Mouse (Mus musculus) liver, embryonic 11.5 days (tissue): Measurements from ENCODE around the gene Tma7. TPM values are rescaled to one million over a fixed set of nuclear protein-coding genes. Genes with fewer than 3 reads are reported as not detected.

Source experiments
- ATAC-seq: fragments of 200-750 bp; cut with Nextera tagmentation; replicated peaks from 2 replicates; pipeline ENCODE4 v1.8.0; 2017; ENCODE audit warnings: moderate number of reproducible peaks, mild to moderate bottlenecking, moderate TSS enrichment, moderate library complexity; ENCODE audit not compliant: low FRiP score
- DNase-seq: peaks from one replicate; pipeline ENCODE4 v3.0.0-alpha.2; 2017; ENCODE audit warnings: low spot score
- H3K27ac ChIP-seq: fragments of 300-500 bp; sonication (generic); 2 replicates; pipeline ENCODE4 v1.5.1; 2014; ENCODE audit warnings: mild to moderate bottlenecking, low read depth, low read length, control low read depth
- H3K27me3 ChIP-seq: fragments of 300-500 bp; sonication (generic); replicated peaks from 2 replicates; pipeline ENCODE4 v1.6.1; 2014; ENCODE audit warnings: low read length, mixed read lengths; ENCODE audit not compliant: control insufficient read depth, insufficient read depth
- H3K36me3 ChIP-seq: fragments of 300-500 bp; sonication (generic); 2 replicates; pipeline ENCODE4 v1.6.1; 2014; ENCODE audit warnings: mild to moderate bottlenecking, low read length, moderate library complexity, mixed read lengths; ENCODE audit not compliant: control insufficient read depth, insufficient read depth
- H3K4me1 ChIP-seq: fragments of 300-500 bp; sonication (generic); replicated peaks from 2 replicates; pipeline ENCODE4 v1.6.1; 2014; ENCODE audit warnings: low read length, mixed read lengths; ENCODE audit not compliant: control insufficient read depth, insufficient read depth
- H3K4me2 ChIP-seq: fragments of 300-500 bp; sonication (generic); 2 replicates; pipeline ENCODE4 v1.6.1; 2014; ENCODE audit warnings: mild to moderate bottlenecking, control low read depth, moderate library complexity
- H3K4me3 ChIP-seq: fragments of 300-500 bp; sonication (generic); 2 replicates; pipeline ENCODE4 v1.5.1; 2014; ENCODE audit warnings: low read depth, low read length, control low read depth
- H3K9ac ChIP-seq: fragments of 300-500 bp; sonication (generic); 2 replicates; pipeline ENCODE4 v1.6.1; 2014; ENCODE audit warnings: low read depth, low read length, control low read depth
- H3K9me3 ChIP-seq: fragments of 300-500 bp; sonication (generic); 2 replicates; pipeline ENCODE4 v1.6.1; 2016; ENCODE audit warnings: low read length, inconsistent platforms, mixed read lengths; ENCODE audit not compliant: control insufficient read depth
- WGBS: fragments of 180-500 bp; shearing (Covaris S2); extraction: QIAGEN DNeasy Blood & Tissue Kit; methylation state at CpG from one replicate; pipeline ENCODE4 v1.1.7; 2014; 5-methylcytosine and 5-hydroxymethylcytosine counted together
- polyA plus RNA-seq: library from polyadenylated mRNA; unstranded; fragments of >200 nt; fragmentation: Nextera tagmentation; extraction: Ambion mirVana; gene quantifications from 2 replicates; pipeline ENCODE4 v1.2.1, GENCODE M21; 2014

The Tma7 gene
- polyA plus RNA-seq, 1 experiment from 2014 or later: 742 TPM

- no peak overlapping the region for H3K9ac ChIP-seq
- peaks cover 11% of the 10 kb centered on the region for H3K4me1 ChIP-seq
- H3K9me3 ChIP-seq: no peaks in the 10 kb centered on the region
- WGBS: 77% methylated on average over 13 of the region's 13 CpGs
- no peak overlapping the region for H3K4me2 ChIP-seq
- H3K36me3 ChIP-seq: peaks cover 5% of the 10 kb centered on the region; the same call in 1 of the 2 replicates
- no peak for DNase-seq
- no peak overlapping the region for H3K27ac ChIP-seq
- H3K27me3 ChIP-seq: no peaks in the 10 kb centered on the region
- ATAC-seq: no peak
- H3K4me3 ChIP-seq: no peak overlapping the region
Observed at GRCm38 (mm10) chr9:109051011-109051501, 31.3 kb downstream of the Tma7 start.

- DNase-seq (no peak), ATAC-seq (no peak)
- 74% methylated on average over 3 of the region's 3 CpGs for WGBS
- Histone ChIP-seq H3K4me2 (no peak overlapping the region), H3K27ac (no peak overlapping the region), H3K9ac (no peak overlapping the region), H3K9me3 (no peaks in the 10 kb centered on the region), H3K27me3 (no peaks in the 10 kb centered on the region), H3K4me3 (no peak overlapping the region), H3K36me3 (peaks cover 3% of the 10 kb centered on the region; the same call in 1 of the 2 replicates), H3K4me1 (peaks cover 11% of the 10 kb centered on the region)
Observed at GRCm38 (mm10) chr9:109050674-109050997, 31.8 kb downstream of the Tma7 start.

- Histone ChIP-seq H3K4me2 (no peak overlapping the region), H3K27me3 (no peaks in the 10 kb centered on the region), H3K27ac (no peak overlapping the region), H3K9me3 (no peaks in the 10 kb centered on the region), H3K9ac (no peak overlapping the region), H3K4me1 (peaks cover 6% of the 10 kb centered on the region), H3K36me3 (peaks cover 3% of the 10 kb centered on the region; the same call in 1 of the 2 replicates), H3K4me3 (no peak overlapping the region)
- WGBS: 78% methylated on average over 9 of the region's 9 CpGs
- DNase-seq (no peak), ATAC-seq (no peak)
Observed at GRCm38 (mm10) chr9:109049996-109050673, 32.3 kb downstream of the Tma7 start.

- 75% methylated on average over 7 of the region's 7 CpGs for WGBS
- Histone ChIP-seq H3K36me3 (peaks cover 3% of the 10 kb centered on the region; the same call in 1 of the 2 replicates), H3K4me3 (no peak overlapping the region), H3K9ac (no peak overlapping the region), H3K4me2 (no peak overlapping the region), H3K9me3 (no peaks in the 10 kb centered on the region), H3K27me3 (no peaks in the 10 kb centered on the region), H3K27ac (no peak overlapping the region), H3K4me1 (peaks cover under 1% of the 10 kb centered on the region; the same call in 1 of the 2 replicates)
- DNase-seq: no peak
- ATAC-seq: no peak
Observed at GRCm38 (mm10) chr9:109049316-109049715, 33.1 kb downstream of the Tma7 start.

GRCm38 (mm10) chr9:109046306-109046705 lies 36.1 kb downstream of the Tma7 start:
- ATAC-seq: peak; percentile 34; the same call in 1 of the 2 replicates
- no peak overlapping the region for H3K4me3 ChIP-seq
- H3K27ac ChIP-seq: no peak overlapping the region
- WGBS: 35% methylated on average over 5 of the region's 5 CpGs
- no peaks in the 10 kb centered on the region for H3K36me3 ChIP-seq
- no peaks in the 10 kb centered on the region for H3K9me3 ChIP-seq
- no peak overlapping the region for H3K4me2 ChIP-seq
- no peaks in the 10 kb centered on the region for H3K4me1 ChIP-seq
- H3K27me3 ChIP-seq: no peaks in the 10 kb centered on the region
- H3K9ac ChIP-seq: no peak overlapping the region
- DNase-seq: no peak

- no peaks in the 10 kb centered on the region for H3K36me3 ChIP-seq
- DNase-seq (no peak), ATAC-seq (no peak)
- no peaks in the 10 kb centered on the region for H3K9me3 ChIP-seq
- no peak overlapping the region for H3K4me2 ChIP-seq
- WGBS: 80% methylated on average over 7 of the region's 7 CpGs
- no peak overlapping the region for H3K27ac ChIP-seq
- no peak overlapping the region for H3K9ac ChIP-seq
- H3K4me1 ChIP-seq: peaks cover 17% of the 10 kb centered on the region
- no peak overlapping the region for H3K4me3 ChIP-seq
- H3K27me3 ChIP-seq: no peaks in the 10 kb centered on the region
Observed at GRCm38 (mm10) chr9:109041351-109041750, 41.0 kb downstream of the Tma7 start.

- no peak overlapping the region for H3K4me2 ChIP-seq
- no peaks in the 10 kb centered on the region for H3K27me3 ChIP-seq
- no peaks in the 10 kb centered on the region for H3K36me3 ChIP-seq
- no peak overlapping the region for H3K27ac ChIP-seq
- no peak overlapping the region for H3K9ac ChIP-seq
- peaks cover 17% of the 10 kb centered on the region for H3K4me1 ChIP-seq
- ATAC-seq (peak; percentile 43; the same call in 1 of the 2 replicates), DNase-seq (no peak)
- 42% methylated on average over 6 of the region's 6 CpGs for WGBS
- H3K4me3 ChIP-seq: no peak overlapping the region
- H3K9me3 ChIP-seq: no peaks in the 10 kb centered on the region
Observed at GRCm38 (mm10) chr9:109040906-109041305, 41.5 kb downstream of the Tma7 start.

GRCm38 (mm10) chr9:109040216-109040615 lies 42.2 kb downstream of the Tma7 start:
- ATAC-seq (no peak), DNase-seq (no peak)
- H3K27me3 ChIP-seq: no peaks in the 10 kb centered on the region
- peaks cover 17% of the 10 kb centered on the region for H3K4me1 ChIP-seq
- no peaks in the 10 kb centered on the region for H3K9me3 ChIP-seq
- H3K9ac ChIP-seq: no peak overlapping the region
- H3K4me3 ChIP-seq: no peak overlapping the region
- H3K36me3 ChIP-seq: no peaks in the 10 kb centered on the region
- WGBS: 83% methylated on average over 8 of the region's 8 CpGs
- H3K4me2 ChIP-seq: no peak overlapping the region
- no peak overlapping the region for H3K27ac ChIP-seq

- Histone ChIP-seq H3K4me3 (no peak overlapping the region), H3K36me3 (no peaks in the 10 kb centered on the region), H3K27me3 (no peaks in the 10 kb centered on the region), H3K4me1 (peaks cover 17% of the 10 kb centered on the region), H3K4me2 (peak overlapping the region; percentile 93), H3K9me3 (no peaks in the 10 kb centered on the region), H3K9ac (no peak overlapping the region), H3K27ac (no peak overlapping the region)
- DNase-seq (no peak), ATAC-seq (no peak)
- 75% methylated on average over 4 of the region's 4 CpGs for WGBS
Observed at GRCm38 (mm10) chr9:109039681-109040080, 42.7 kb downstream of the Tma7 start.
